Mouse (Mus musculus) heart, adult 9 months (tissue): ENCODE data around the gene Gk.

Experiments used
- DNase-seq, 2 experiments: peaks; one replicate each; pipeline ENCODE4 v3.0.0; 2022; ENCODE audit warnings: low spot score in 2 of 2

Gk gene

GRCm38 (mm10) chrX:85776544-85777087 lies at the start of gene Gk:
TSS of gene Gk (minus strand) at chrX:85776819.
- DNase-seq, result peak; percentile 97

DNA sequence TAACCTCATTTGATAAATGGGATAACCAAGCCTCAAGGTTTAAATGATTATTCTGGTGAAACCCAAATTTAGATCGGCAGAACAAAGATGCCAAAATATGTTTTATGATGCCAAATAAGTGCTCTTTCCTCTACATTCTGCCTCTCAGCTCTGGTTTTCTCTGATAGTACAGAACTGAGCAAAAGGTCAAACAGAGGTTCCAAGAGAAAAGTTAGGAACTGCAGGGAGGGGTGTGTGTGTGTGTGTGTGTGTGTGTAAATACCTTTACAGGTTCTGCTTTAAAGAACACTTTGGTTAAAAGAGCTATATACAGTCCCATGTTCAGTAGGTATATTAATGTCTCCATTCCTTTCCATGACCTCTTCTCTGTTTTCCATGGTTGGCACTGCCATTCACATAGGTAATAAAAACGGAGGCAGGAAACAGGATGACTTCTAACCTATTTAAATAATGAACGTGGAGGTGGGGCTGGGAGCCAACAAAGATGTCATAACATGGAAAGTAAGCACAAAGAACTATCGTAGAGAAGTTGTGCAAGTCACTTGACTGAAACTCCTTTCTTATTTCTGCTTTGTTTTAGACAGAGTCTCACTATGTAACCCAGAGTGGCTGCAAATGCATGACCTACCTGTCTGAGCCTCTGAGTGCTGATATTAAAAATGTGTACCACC lies 28.2 kb upstream of the Gk start:
- DNase-seq, result no peak

- DNase-seq, result no peak
These were observed 26.4 kb upstream of the Gk start for GRCm38 (mm10) chrX:85803006-85803405.

GRCm38 (mm10) chrX:85797449-85797848 lies 20.8 kb upstream of the Gk start:
- no peak for DNase-seq

- DNase-seq, result no peak
These were observed 1.7 kb upstream of the Gk start for GRCm38 (mm10) chrX:85778346-85778745.

- DNase-seq, result no peak
These were observed 522 bp upstream of the Gk start for GRCm38 (mm10) chrX:85777141-85777540.

DNA sequence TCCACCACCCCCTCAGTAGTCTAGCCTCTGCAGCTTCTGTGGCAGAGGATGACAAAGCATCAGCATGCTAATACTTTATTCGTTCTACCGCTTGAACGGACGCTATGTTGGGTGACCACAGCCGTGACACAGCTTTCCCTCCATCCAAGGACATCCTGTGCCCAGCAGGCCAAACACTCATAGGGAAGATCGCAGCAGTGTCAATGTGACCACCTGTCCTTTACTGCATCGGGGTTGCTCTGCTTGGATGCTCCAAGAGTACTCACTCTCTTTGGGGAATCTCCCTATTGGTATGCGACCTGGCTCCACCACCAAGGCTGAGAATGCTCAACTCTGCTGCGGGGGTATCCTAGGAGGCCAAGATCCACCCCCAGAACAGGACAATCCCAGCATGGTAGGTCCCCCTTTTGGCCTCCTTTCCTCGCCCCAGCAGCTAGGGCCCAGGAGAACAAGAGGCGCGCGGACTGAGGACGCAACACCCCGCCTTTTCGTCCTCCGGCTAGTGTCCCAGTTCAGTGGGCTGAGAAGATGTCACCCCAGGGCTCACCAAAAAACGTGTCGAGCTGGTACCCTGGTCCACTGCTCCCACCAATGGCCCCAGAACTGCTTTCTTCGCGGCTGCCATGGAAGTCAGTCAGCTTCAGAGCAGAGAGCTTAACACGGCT lies 608 bp downstream of the Gk start:
- DNase-seq, result no peak

GRCm38 (mm10) chrX:85771303-85771702 lies 5.3 kb downstream of the Gk start:
- DNase-seq, result no peak

DNA sequence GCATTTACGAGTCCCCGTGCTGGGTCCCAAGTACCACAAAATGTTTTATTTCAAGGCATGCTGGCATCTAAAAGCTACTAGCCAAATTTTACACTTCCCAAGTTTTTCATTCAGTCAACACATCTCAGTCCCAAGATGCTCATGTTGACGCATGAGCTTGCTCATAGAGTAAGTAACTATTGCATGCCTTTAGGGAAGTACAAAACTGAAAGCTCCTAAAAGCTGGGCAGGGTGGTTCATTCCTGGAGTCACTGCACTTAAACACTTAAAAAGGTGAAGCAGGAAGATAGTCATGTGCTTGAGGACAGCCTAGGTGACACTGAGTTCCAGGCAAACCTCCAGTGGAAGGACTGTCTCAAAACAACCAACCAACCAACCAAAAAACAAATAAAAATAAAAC lies 5.9 kb downstream of the Gk start:
- DNase-seq, result no peak

- DNase-seq, result no peak
These were observed 8.0 kb downstream of the Gk start for GRCm38 (mm10) chrX:85768578-85768977.

DNA sequence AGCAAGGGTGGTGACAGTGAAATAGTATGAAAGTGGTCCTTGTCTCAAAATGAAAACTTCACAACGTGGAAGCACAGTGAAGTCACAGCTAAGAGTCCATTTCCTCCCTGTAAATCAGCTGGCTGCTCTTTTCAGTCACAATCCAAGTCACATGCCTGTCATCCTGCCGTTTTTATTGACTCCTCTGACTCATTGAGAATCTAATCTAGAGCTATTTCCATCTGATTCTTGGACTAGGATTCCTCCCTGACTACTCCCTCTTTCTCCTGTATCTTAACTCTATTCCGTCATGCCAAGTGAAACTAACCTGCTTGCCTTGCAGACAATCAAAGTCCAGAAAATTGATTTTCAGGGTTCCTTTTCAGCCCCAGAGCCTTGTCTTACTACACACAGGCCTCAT lies 20.6 kb downstream of the Gk start:
- no peak for DNase-seq

DNA sequence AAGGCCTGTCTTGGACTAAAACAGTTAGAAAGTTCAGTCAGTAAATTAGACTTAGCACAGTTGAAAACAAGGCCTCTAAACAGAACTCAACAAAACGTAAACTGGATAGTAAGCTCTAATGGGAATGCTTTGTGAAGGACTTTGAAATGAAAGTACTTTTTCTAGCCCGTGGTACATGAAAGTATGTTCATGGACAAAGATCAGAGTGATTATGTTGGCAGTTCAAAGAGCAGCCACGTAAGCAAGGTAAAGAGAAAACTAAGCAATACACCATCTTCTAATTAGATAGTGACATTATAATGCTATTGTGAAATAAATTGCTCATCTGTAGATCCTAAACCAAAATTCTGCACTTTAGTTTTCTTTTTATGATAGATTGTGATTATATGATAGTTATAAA lies 32.8 kb downstream of the Gk start:
- no peak for DNase-seq

- no peak for DNase-seq
These were observed 43.4 kb downstream of the Gk start for GRCm38 (mm10) chrX:85733228-85733627.

DNA sequence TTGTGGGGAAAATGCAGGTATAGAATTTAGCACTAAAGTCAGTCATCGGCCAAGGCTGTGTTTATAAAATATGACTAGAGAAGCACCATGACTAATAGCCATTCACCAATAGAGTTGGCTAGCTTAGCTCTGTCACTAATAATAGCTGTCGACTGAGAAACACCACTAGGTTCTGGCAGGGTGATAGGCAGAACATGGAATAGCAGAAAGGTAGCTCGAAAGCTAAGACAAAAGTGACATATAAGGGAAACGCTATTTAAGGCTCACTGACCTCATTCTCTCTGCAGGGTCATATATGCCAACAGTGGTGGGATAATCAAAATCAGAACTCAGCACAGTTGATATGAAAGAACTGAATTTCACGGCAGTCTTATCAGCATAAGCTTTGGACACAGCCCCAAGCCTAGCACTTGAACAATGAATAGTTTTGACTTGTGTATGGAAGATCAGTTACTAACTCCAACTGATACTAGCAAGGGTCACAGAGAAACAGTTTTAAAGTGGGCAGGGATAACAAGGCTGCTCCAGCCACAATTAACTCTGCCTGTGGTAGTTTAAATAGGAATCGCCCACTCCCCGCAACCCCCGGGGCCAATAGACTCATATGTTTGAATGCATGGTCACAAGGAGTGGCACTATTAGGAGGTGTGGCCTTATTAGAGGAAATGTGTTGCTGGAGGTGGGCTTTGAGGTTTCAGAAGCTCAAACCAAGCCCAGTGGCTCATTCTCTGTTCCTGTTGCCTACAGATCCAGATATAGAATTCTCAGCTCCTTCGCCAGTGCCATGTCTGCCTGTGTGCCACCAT lies 45.3 kb downstream of the Gk start:
- peak; percentile 5 to 15 for DNase-seq

- DNase-seq, result no peak
These were observed 55.4 kb downstream of the Gk start for GRCm38 (mm10) chrX:85721226-85721625.

DNA sequence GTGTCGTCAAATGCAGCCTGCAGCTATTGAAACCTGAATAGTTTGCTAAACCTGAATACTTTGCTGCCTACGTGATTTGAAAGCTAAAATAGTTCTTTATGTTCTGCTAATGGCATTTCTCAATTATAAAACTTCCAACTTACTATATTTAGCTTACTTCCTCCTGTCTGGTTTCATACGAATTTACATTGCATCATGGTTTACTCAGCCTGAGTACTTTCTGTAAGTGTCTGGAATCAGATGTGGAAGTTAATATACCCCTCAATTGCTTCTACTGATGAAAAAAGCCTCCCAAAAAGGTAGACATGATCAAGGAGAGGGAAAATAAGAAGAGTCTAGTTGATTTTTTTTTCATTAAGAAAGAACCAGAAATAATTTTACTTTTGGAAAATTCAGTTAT lies 66.2 kb downstream of the Gk start:
- no peak for DNase-seq

DNA sequence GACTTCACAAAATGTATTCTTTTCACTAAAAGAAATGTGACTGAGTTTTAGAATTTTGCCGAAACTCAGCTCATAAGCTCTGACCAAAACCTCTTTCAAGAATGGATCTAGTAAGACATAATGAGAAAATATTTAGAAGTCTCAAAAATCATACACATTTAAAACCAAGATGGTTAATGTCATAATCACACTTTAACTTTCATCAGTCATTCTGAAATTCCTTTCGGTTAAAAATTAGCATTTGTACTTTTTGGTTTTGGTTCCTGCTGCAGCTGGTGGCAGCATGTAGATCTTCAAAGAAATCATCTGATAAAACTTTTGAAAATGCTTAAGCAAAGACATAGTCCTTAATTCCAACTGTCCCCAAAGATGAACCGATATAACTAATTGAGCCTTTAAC lies 70.9 kb downstream of the Gk start:
- DNase-seq, result no peak

GRCm38 (mm10) chrX:85683723-85684122 lies 92.9 kb downstream of the Gk start:
- DNase-seq, result no peak

DNA sequence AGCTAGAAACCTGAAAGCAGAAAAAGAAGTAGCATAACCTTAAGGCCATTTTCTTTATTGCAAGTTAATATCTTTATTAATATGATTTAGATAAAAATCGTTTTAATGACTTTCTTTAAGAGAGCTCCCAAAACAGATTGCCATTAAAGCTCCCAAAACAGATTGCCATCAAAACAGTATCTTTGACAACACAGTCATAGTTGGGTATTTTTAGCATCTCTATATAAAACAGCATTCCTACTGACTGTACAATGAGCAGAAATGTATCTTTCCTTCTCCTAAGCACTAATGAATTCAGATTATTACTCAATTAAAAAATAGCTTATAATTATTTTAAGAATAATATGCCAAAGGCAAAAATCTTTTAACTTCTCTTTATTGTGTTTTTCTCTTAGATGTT lies 94.5 kb downstream of the Gk start:
- DNase-seq, result no peak

DNA sequence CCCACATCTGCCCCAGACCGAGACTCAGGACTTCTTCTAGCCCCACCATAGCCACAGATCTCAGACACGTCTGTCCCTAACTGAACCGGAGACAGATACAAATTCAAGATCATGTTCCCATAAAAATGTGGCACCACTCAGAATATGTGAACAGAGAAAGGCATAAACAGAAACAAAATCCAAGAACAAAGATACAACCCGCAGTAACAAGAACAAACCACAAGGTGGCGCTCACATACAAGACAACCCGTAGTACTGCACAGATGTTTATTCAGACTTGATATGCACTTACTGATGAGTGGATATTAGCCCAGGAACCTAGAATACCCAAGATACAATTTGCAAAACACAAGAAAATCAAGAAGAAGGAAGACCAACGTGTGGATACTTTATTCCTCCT lies 99.8 kb downstream of the Gk start:
- peak in 1 of 2 experiments; percentile 30 for DNase-seq
